Mouse (Mus musculus) bone marrow, adult 2 months (tissue): Measurements from ENCODE around the gene Dera.

Source experiments
- CTCF ChIP-seq: fragments of 200-500 bp; IDR thresholded peaks from 2 replicates; pipeline ENCODE4 v1.5.1; 2011; ENCODE audit warnings: low read length, control low read depth; ENCODE audit not compliant: control insufficient read depth, insufficient read depth
- POLR2A ChIP-seq: fragments of 200-500 bp; IDR thresholded peaks from 2 replicates; pipeline ENCODE4 v1.6.1; 2011; ENCODE audit warnings: low read depth, mild to moderate bottlenecking, control low read depth, low read length, borderline replicate concordance; ENCODE audit not compliant: control insufficient read depth

GRCm38 (mm10) chr6:137872055-137872735 is 117.8 kb downstream of the Dera start:
- TF ChIP-seq POLR2A (no peak), CTCF (peak; percentile 48; the same call in 1 of the 2 replicates)
